Mouse (Mus musculus): ENCODE measurements around the gene Eddm3b. TPM values are rescaled to one million over a fixed set of nuclear protein-coding genes. Genes with fewer than 3 reads are reported as not detected.
"Not testable (repeated sequence)": the region's sequence is repeated elsewhere in the genome, so short reads cannot be mapped to it uniquely, and the experiment has no call there.

Eddm3b gene
- total and polyA plus RNA-seq, 2 experiments from 2014 or later, result 0.11 TPM; not detected in 1

- Histone ChIP-seq H3K27me3 (ENCODE audit: insufficient read depth, low read length) (no peaks in the 10 kb centered on the region), H3K27ac (ENCODE audit: low read depth, low read length) (no peak overlapping the region), H3K9ac (replicated peaks; ENCODE audit: low read length, poor library complexity, severe bottlenecking) (no peak overlapping the region), H3K4me1 (ENCODE audit: insufficient read depth, low read length) (no peaks in the 10 kb centered on the region), H3K9me3 (ENCODE audit: low read length) (no peaks in the 10 kb centered on the region), H3K4me2 (ENCODE audit: low read depth, low read length, poor library complexity, severe bottlenecking) (peak overlapping the region; percentile 64), H3K36me3 (ENCODE audit: insufficient read depth, low read length) (no peaks in the 10 kb centered on the region), H3K4me3 (ENCODE audit: low read depth, low read length) (peak overlapping the region; percentile 74)
- WGBS, result 57% methylated on average over 8 of the region's 8 CpGs
- no peak for TF ChIP-seq CTCF (IDR thresholded peaks at IDR 0.05)
- ATAC-seq (ENCODE audit: low FRiP score), result no peak
- DNase-seq (ENCODE audit: low spot score), result no peak
Measured at GRCm38 (mm10) chr14:51092073-51092620, 22.1 kb upstream of the Eddm3b start.

DNA sequence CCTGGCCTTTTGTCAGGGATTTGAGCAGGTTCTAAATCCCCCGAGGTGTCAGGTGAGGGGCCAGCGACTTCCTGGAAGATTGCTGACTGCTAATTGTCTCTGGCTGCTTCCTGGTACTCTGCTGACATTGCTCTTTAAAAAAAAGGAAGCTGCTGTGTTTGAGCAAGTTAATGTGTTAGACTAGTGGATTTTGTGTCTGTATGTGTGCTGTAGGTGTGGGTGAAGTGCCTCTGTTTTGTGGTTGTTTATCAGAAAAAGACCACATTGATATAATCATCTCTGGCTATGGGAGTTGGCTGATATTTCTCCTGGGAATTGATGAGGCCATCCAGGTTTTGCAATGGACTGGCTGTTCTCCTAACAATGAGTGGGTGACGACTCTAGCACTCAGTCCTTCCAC lies 20.7 kb upstream of the Eddm3b start:
- no peak overlapping the region for H3K4me2 ChIP-seq (ENCODE audit: low read depth, low read length, poor library complexity, severe bottlenecking)
- WGBS, result 30% methylated on average over 3 of the region's 3 CpGs
- no peaks in the 10 kb centered on the region for H3K9me3 ChIP-seq (ENCODE audit: low read length)
- DNase-seq (ENCODE audit: low spot score) (peak; percentile 6), ATAC-seq (ENCODE audit: low FRiP score) (no peak)
- no peak for TF ChIP-seq CTCF (IDR thresholded peaks at IDR 0.05)
- no peak overlapping the region for H3K9ac ChIP-seq (replicated peaks; ENCODE audit: low read length, poor library complexity, severe bottlenecking)
- H3K27ac ChIP-seq (ENCODE audit: low read depth, low read length), result no peak overlapping the region
- no peaks in the 10 kb centered on the region for H3K36me3 ChIP-seq (ENCODE audit: insufficient read depth, low read length)
- no peaks in the 10 kb centered on the region for H3K4me1 ChIP-seq (ENCODE audit: insufficient read depth, low read length)
- H3K4me3 ChIP-seq (ENCODE audit: low read depth, low read length), result no peak overlapping the region
- no peaks in the 10 kb centered on the region for H3K27me3 ChIP-seq (ENCODE audit: insufficient read depth, low read length)

DNA sequence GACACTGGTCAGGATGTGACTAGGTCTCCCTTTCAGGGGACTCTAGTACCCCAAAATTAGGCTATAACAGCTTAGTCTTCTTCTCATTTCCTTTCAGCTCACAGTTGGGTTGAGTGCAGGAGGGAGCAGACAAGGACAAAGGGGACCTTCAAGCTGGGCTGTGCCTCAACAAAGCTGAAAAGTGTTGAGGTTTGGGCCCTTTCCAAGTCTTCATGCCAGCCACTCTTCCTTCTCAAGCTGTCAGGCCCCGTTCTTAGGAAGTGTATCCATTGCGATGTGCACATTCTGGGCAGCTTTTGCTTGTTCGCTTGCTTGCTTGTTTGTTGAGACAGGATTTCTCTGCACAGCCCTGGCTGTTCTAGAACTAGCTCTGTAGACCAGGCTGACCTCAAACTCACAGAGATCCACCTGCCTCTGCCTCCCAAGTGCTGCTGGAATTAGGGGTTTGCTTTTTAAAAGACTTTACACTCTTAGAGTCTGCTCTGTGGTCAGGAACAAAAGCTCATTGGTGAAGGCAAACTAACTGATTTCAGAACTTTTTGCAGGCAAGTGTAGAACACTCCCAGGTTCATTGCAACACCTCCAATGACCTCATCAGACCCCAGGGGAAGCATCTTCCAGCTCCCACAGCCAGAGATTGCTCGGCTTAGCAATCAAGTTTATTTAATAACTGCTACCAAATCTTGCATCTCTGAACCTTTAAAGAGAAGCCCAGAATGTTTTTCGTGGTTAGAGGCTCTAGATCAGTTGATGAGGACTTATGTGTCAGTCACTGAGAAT lies 19.9 kb upstream of the Eddm3b start:
- 80% methylated on average over 5 of the region's 5 CpGs for WGBS
- TF ChIP-seq CTCF (IDR thresholded peaks at IDR 0.05), result no peak
- H3K27ac ChIP-seq (ENCODE audit: low read depth, low read length), result no peak overlapping the region
- no peak overlapping the region for H3K9ac ChIP-seq (replicated peaks; ENCODE audit: low read length, poor library complexity, severe bottlenecking)
- DNase-seq (ENCODE audit: low spot score) (peak; percentile 6), ATAC-seq (ENCODE audit: low FRiP score) (no peak)
- H3K36me3 ChIP-seq (ENCODE audit: insufficient read depth, low read length), result no peaks in the 10 kb centered on the region
- H3K4me3 ChIP-seq (ENCODE audit: low read depth, low read length), result no peak overlapping the region
- H3K4me2 ChIP-seq (ENCODE audit: low read depth, low read length, poor library complexity, severe bottlenecking), result no peak overlapping the region
- no peaks in the 10 kb centered on the region for H3K27me3 ChIP-seq (ENCODE audit: insufficient read depth, low read length)
- no peaks in the 10 kb centered on the region for H3K4me1 ChIP-seq (ENCODE audit: insufficient read depth, low read length)
- H3K9me3 ChIP-seq (ENCODE audit: low read length), result no peaks in the 10 kb centered on the region

GRCm38 (mm10) chr14:51094921-51095320 lies 19.3 kb upstream of the Eddm3b start:
- no peak for TF ChIP-seq CTCF (IDR thresholded peaks at IDR 0.05)
- no peak overlapping the region for H3K4me3 ChIP-seq (ENCODE audit: low read depth, low read length)
- DNase-seq (ENCODE audit: low spot score) (no peak), ATAC-seq (ENCODE audit: low FRiP score) (no peak)
- H3K27me3 ChIP-seq (ENCODE audit: insufficient read depth, low read length), result no peaks in the 10 kb centered on the region
- H3K36me3 ChIP-seq (ENCODE audit: insufficient read depth, low read length), result no peaks in the 10 kb centered on the region
- no peaks in the 10 kb centered on the region for H3K4me1 ChIP-seq (ENCODE audit: insufficient read depth, low read length)
- H3K27ac ChIP-seq (ENCODE audit: low read depth, low read length), result no peak overlapping the region
- H3K9me3 ChIP-seq (ENCODE audit: low read length), result no peaks in the 10 kb centered on the region
- no peak overlapping the region for H3K4me2 ChIP-seq (ENCODE audit: low read depth, low read length, poor library complexity, severe bottlenecking)
- WGBS, result 74% methylated on average over 9 of the region's 9 CpGs
- no peak overlapping the region for H3K9ac ChIP-seq (replicated peaks; ENCODE audit: low read length, poor library complexity, severe bottlenecking)

DNA sequence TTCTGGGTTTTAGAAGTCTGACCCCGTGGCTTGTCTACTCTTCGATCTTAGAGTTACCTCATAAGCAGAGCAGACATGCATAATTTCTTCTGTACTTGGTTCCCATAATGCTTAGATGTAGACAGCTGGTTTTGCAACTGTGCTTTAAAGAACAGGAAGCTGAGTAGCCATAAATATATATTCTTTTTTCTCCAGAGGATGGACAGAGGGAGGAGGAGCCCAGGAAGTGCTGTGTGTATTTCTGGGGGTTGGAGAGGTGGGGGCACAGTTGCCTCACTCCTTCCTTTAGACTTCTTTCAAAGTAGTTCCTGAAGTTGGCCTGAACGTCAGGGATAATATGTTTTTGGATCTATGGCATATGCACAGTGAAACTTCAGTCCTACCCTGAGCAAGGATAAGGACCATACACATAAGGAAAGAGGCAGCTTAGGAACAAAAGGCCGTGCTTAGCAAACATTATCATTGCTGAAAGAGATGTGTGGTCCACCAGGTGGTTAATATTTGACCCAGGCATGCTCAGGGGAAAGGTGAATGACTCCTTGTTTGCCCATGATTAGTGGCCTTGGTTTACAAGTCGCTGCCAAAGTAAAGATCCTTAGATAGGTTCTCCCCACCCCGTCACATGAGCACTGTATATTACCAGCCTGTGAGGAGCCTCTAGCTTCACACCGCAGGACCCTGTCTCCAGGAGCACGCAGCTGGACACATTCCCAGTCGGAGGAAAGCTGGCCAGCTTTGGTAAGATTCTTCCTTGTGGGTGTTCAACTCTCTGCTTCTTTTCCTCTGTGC lies 18.3 kb upstream of the Eddm3b start:
- WGBS, result 73% methylated on average over 9 of the region's 9 CpGs
- H3K27me3 ChIP-seq (ENCODE audit: insufficient read depth, low read length), result no peaks in the 10 kb centered on the region

GRCm38 (mm10) chr14:51098300-51098699 lies 15.9 kb upstream of the Eddm3b start:
- H3K4me1 ChIP-seq (ENCODE audit: insufficient read depth, low read length); H3K4me3 ChIP-seq (ENCODE audit: low read depth, low read length); H3K9ac ChIP-seq (replicated peaks; ENCODE audit: low read length, poor library complexity, severe bottlenecking); H3K27me3 ChIP-seq (ENCODE audit: insufficient read depth, low read length); H3K9me3 ChIP-seq (ENCODE audit: low read length); H3K27ac ChIP-seq (ENCODE audit: low read depth, low read length); H3K4me2 ChIP-seq (ENCODE audit: low read depth, low read length, poor library complexity, severe bottlenecking); H3K36me3 ChIP-seq (ENCODE audit: insufficient read depth, low read length): not testable (repeated sequence)
- TF ChIP-seq CTCF (IDR thresholded peaks at IDR 0.05), result peak; percentile 78
- peak; percentile 57 for DNase-seq (ENCODE audit: low spot score)
- ATAC-seq (ENCODE audit: low FRiP score), result peak; percentile 41
- WGBS, result 29% methylated on average over 1 of the region's 1 CpGs

More for the DNA sequence above, 18.3 kb upstream of the Eddm3b start:
- no peak for DNase-seq (ENCODE audit: low spot score)
- no peak for ATAC-seq (ENCODE audit: low FRiP score)
- Histone ChIP-seq H3K4me2 (ENCODE audit: low read depth, low read length, poor library complexity, severe bottlenecking) (no peak overlapping the region), H3K9ac (replicated peaks; ENCODE audit: low read length, poor library complexity, severe bottlenecking) (no peak overlapping the region), H3K4me3 (ENCODE audit: low read depth, low read length) (no peak overlapping the region), H3K4me1 (ENCODE audit: insufficient read depth, low read length) (no peaks in the 10 kb centered on the region), H3K36me3 (ENCODE audit: insufficient read depth, low read length) (no peaks in the 10 kb centered on the region), H3K9me3 (ENCODE audit: low read length) (no peaks in the 10 kb centered on the region), H3K27ac (ENCODE audit: low read depth, low read length) (no peak overlapping the region)
- no peak for TF ChIP-seq CTCF (IDR thresholded peaks at IDR 0.05)

Data from midbrain, postnatal 0 days (tissue).